Mouse (Mus musculus): Measurements from ENCODE around the gene Zpld1. TPM values are rescaled to one million over a fixed set of nuclear protein-coding genes. Genes with fewer than 3 reads are reported as not detected.

Zpld1 gene
- 0.25 and 0.32 TPM in 2 replicates for polyA plus RNA-seq (2012; rRNA removed)

DNA sequence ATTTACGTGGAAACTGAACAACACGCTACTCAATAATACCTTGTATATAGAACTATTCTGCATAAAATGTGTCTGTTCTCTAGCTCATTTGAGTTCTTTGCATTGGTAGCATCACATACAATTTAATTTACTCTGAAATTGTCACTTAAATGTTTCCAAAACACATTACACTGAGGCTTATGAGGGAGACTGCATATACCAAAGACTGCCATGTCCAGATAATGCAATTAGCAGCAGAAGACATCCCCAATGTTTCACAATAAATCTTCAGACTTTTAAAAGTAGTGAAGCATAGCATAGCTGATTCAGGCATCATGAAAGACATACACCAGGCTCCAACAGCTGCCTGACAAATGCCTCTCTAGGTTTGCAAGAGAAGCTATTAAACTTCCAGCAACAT lies at the start of gene Zpld1:
Gene Zpld1 (minus strand): TSS at position 101 of the 400 bp plus-strand sequence.

